Mouse (Mus musculus): Measurements from ENCODE around the gene Snrpb2.

The Snrpb2 gene

DNA sequence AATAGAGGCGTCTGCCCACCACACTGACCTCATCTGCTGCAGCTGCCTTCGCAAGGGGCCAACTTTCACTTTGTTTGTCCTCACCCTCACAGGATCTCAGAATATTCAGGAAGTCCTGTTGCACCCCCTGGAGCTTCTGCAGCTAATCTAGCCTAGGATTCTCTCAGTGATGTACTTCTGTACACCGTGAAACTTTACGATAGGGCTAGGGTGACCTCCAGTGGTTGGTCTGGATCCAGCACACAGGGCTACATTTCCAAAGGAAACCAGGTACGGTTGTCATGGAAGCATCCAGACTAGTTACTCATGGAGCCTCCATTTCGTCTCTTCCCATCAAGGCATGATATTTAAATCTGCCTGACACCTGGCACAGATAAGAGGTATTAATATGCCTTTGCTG, 30.9 kb downstream of the Snrpb2 start:
- in situ Hi-C loops (cut with MboI, MseI): no loop called here

DNA sequence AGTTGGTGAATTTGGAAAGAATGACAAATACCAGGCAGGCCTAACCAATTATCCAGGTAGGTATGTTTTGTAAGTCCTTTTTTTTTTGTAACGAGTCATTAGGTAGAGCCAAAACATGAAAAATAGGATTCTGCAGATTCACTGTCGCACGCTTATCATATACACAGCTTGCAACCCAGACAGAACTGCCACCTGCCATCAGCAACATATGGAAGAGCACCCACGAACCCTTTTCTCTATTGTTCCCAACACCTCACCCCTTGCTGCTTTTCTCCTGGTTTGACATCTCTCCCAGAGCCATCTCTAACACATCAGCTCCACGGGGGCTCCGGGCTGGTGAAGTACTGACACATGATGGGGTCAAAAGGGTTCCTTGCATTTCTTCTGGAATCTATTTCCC, 31.9 kb downstream of the Snrpb2 start:
- in situ Hi-C loops (cut with MboI, MseI): no loop called here

DNA sequence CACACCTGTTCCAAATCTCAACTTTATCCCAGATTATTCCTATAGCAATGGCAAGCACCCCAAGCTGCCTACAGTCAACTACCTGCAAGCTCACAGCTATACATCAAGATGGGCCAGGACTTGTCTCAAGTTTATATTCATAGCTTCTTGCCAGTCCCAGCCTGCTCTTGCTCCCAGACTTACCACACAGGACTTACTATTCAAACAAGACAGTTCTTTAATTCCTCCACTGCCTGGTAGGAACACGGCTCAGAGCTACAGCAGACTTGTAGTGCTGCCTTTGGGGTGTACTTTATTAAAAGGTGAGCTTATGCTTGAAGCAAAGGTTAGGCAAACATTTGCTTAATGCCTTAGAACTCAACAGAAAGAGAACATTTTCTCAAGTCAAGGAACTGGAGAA, 34.3 kb downstream of the Snrpb2 start:
- in situ Hi-C loops (cut with MboI, MseI): no loop called here

DNA sequence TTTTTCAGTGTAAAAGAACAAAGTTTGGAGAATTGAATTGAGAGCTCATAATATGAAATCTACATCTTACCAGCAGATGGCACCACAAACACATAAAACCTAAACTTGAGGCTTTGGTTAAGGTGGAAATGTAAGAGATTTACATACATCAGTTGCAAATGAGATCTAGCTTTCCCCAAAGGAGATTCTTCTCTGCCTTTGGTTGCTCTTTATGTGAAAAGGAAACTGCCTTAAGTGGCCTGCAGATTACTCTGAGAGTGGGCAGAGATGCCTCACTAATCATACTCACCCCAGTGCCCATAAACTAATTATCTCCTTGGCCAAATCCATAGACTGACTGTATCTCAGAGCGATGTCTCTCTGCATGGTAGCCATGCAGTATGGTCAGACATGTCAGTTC, 51.0 kb downstream of the Snrpb2 start:
- in situ Hi-C loops (cut with MboI, MseI): no loop called here

DNA sequence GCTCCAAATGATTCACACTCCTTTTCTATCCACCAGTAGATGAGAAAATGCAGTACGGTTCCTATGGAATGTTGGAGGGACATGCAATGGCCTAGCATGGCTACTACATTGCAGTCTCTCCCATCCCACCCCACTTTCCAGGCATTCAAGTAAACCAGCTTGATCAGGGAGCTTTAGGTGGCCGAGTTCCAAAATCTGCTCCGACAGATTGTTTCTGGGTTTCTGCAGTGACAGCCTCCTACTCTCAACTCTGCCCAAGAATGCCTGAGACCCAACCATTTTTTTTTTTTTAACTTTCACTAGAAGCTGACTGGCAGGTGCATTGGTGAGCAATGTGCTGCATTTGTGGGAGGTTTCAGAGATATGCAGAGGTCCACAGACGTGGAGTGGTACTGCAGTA, 51.9 kb downstream of the Snrpb2 start:
- in situ Hi-C loops (cut with MboI, MseI): no loop called here

DNA sequence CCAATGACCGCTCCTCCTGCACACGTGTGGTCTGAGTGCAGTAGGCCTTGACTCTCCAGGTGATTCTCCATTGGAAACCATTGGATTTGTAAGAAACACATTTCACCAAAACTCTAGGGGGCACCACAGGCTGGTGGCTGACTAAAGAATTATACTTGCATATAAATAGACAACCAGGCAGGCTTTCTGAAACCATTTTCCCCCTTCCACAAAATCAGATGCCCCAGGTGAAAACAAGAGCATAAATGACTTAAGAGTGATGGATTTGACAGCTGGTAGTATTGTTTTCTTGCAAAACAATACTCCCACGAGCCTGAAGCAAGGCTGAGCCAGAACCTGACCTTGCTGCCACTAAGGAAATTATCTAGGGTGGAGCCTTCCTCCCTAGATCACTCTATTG, 54.6 kb downstream of the Snrpb2 start:
- in situ Hi-C loops (cut with MboI, MseI): no loop called here

DNA sequence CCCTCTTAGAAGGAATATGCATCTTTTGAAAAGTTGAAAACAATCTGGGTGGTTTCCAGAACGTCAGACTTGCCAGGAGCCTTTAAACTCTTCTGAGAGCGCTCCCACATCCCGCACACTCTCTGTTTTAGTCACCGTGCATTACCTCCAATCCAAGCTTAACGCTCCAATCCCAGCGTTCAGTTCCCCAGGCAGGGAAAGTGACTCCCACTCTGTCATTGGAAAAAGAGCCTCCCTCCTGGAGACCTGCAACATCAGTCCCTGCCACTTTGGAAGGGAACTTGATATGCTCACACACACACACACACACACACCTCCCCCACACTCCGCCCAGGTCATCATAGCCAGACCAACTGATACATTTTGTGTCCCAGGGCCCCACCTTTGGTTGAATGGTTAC, 55.4 kb downstream of the Snrpb2 start:
- in situ Hi-C loops (cut with MboI, MseI): no loop called here
